Comparison of ENCODE assay signal across 9 mouse cellular contexts in the genomic region with DNA sequence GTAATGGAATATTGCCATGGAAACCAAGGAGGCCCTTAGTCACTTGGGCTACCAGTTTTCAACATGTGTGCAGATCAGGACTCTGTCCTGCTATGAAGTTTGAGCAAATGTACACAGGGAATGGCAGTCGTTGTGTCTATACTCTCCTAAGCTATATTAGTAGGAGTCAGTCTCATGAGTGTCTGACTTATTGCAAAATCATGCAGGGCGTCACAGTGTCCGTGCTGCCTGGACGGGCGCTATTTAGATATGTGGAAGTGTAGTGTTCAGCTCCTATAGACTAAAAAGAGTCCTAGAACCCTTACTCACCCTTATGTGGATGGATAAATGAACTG.
DNase-seq lines count a peak whose midpoint lies in the region; ATAC-seq and TF ChIP-seq lines count a peak whose summit lies in the region.
"Had no signal": no experiment of that assay in that cellular context is flagged by ENCODE, and none has a peak within 500 bp of the region (broad histone marks: within the 10 kb centered on the region; RNA-seq: fewer than 3 reads in every experiment).

No protein-coding gene starts in this region.

- H3K4me2 ChIP-seq in limb, embryonic 11.5 days (ENCODE audit: low read depth, severe bottlenecking), result 0 out of 2 replicates have a peak overlapping the region, but pooled peaks have one; percentile 20

- peak overlapping the region; percentile 39; the same call in 1 of the 2 replicates for H3K9ac ChIP-seq in limb, embryonic 11.5 days (ENCODE audit: low read length)

- no peak for DNase-seq in kidney, adult 2 months
- no peak for DNase-seq in kidney, adult 11 months
- no peak for DNase-seq in limb, embryonic 11.5 days (ENCODE audit: low spot score)
- no peak for DNase-seq in urinary bladder, postnatal 14 days (ENCODE audit: low spot score)
- DNase-seq in adrenal gland, adult 2 months, result no peak
- DNase-seq: adrenal gland, adult 8-10 months; cerebellum, adult 9-11 months had no signal

- TF ChIP-seq POLR2A in kidney, adult 2 months (IDR thresholded peaks at IDR 0.05; ENCODE audit: low read depth, low read length), result no peak
- no peak for TF ChIP-seq POLR2A in bone marrow macrophage, adult 2 months (IDR thresholded peaks at IDR 0.05; ENCODE audit: borderline replicate concordance, low read depth, low read length)
- no peak for TF ChIP-seq POLR2A in cortical plate, adult 2 months (IDR thresholded peaks at IDR 0.05; ENCODE audit: extremely low read depth, insufficient read depth, low read length)

- H3K4me1 ChIP-seq in kidney, adult 2 months (ENCODE audit: control insufficient read depth, insufficient read depth, low read length), result no peaks in the 10 kb centered on the region
- peaks cover 16% of the 10 kb centered on the region for H3K4me1 ChIP-seq in bone marrow macrophage, adult 2 months (ENCODE audit: control insufficient read depth, insufficient read depth, low read length)
- peaks cover 3% of the 10 kb centered on the region; the same call in 1 of the 2 replicates for H3K4me1 ChIP-seq in cortical plate, adult 2 months (ENCODE audit: control insufficient read depth, insufficient read depth, low read length)
- 0 out of 2 replicates have a peak, but pooled peaks cover 4% of the 10 kb centered on the region for H3K4me1 ChIP-seq in limb, embryonic 11.5 days (ENCODE audit: control insufficient read depth, insufficient read depth, low read length)

- ATAC-seq in limb, embryonic 11.5 days (ENCODE audit: insufficient number of reproducible peaks, low FRiP score, low TSS enrichment, low read depth), result no peak

- TF ChIP-seq CTCF in kidney, adult 2 months (conservative IDR thresholded peaks at IDR 0.05; ENCODE audit: insufficient read depth, insufficient read length, low read depth, low read length), result no peak
- no peak for TF ChIP-seq CTCF in bone marrow macrophage, adult 2 months (IDR thresholded peaks at IDR 0.05; ENCODE audit: low read depth, low read length)
- TF ChIP-seq CTCF in cortical plate, adult 2 months (IDR thresholded peaks at IDR 0.05; ENCODE audit: extremely low read depth, insufficient read depth, low read length), result no peak

- 68% methylated on average over 5 of the region's 5 CpGs for WGBS in kidney, adult 2 months
- WGBS in limb, embryonic 11.5 days, result 59% methylated on average over 5 of the region's 5 CpGs

- peak overlapping the region; percentile 48; the same call in 1 of the 2 replicates for H3K27ac ChIP-seq in kidney, adult 2 months (ENCODE audit: insufficient read depth, low read depth, low read length)
- H3K27ac ChIP-seq in bone marrow macrophage, adult 2 months (ENCODE audit: insufficient read depth, low read depth, low read length), result peak overlapping the region; percentile 62; the same call in 1 of the 2 replicates
- H3K27ac ChIP-seq in cortical plate, adult 2 months (ENCODE audit: insufficient read depth, low read length), result peak overlapping the region; percentile 8; the same call in 1 of the 2 replicates
- peak overlapping the region; percentile 64; the same call in 1 of the 2 replicates for H3K27ac ChIP-seq in limb, embryonic 11.5 days (replicated peaks; ENCODE audit: low read depth, low read length)

- H3K27me3 ChIP-seq in kidney, adult 2 months (replicated peaks; ENCODE audit: control insufficient read depth, insufficient read depth, low read length), result no peaks in the 10 kb centered on the region
- no peaks in the 10 kb centered on the region for H3K27me3 ChIP-seq in limb, embryonic 11.5 days (ENCODE audit: control insufficient read depth, insufficient read depth, low read length)

- H3K4me3 ChIP-seq in kidney, adult 2 months (ENCODE audit: insufficient read depth, low read depth, low read length), result no peak overlapping the region
- H3K4me3 ChIP-seq in bone marrow macrophage, adult 2 months (ENCODE audit: insufficient read depth, low read length), result no peak overlapping the region
- no peak overlapping the region for H3K4me3 ChIP-seq in cortical plate, adult 2 months (ENCODE audit: insufficient read depth, low read length)
- no peak overlapping the region for H3K4me3 ChIP-seq in limb, embryonic 11.5 days (ENCODE audit: low read depth, low read length)

- no peaks in the 10 kb centered on the region for H3K9me3 ChIP-seq in limb, embryonic 11.5 days (ENCODE audit: control insufficient read depth, low read length)

- no peaks in the 10 kb centered on the region for H3K36me3 ChIP-seq in kidney, adult 2 months (ENCODE audit: control insufficient read depth, insufficient read depth, low read length)
- H3K36me3 ChIP-seq in limb, embryonic 11.5 days (ENCODE audit: control insufficient read depth, insufficient read depth, low read length), result no peaks in the 10 kb centered on the region

Comparison
In these comparisons a context has a peak if more than half of its experiments do, and no peak if none do; other contexts are left out.
1. H3K27ac ChIP-seq: peak in every context shown above with its lines; median percentile 64 in limb, embryonic 11.5 days; 62 in bone marrow macrophage, adult 2 months; 48 in kidney, adult 2 months; 8 in cortical plate, adult 2 months.